Mouse (Mus musculus) cortical plate, adult 2 months (tissue): ENCODE results near the gene Asb5. TPM values are rescaled to one million over a fixed set of nuclear protein-coding genes. Genes with fewer than 3 reads are reported as not detected.
A peak's percentile ranks its signal among the peaks of the same experiment; 100 is the strongest.
"Not testable (repeated sequence)": the region's sequence is repeated elsewhere in the genome, so short reads cannot be mapped to it uniquely, and the experiment has no call there.

Experiments used
- H3K27ac ChIP-seq: fragments of 200-500 bp; 2 replicates; pipeline ENCODE4 v1.5.1; 2012; ENCODE audit warnings: low read length, control low read depth, inconsistent platforms; ENCODE audit not compliant: insufficient read depth
- H3K4me1 ChIP-seq: fragments of 200-500 bp; 2 replicates; pipeline ENCODE4 v1.6.1; 2011; ENCODE audit warnings: low read length; ENCODE audit not compliant: control insufficient read depth, insufficient read depth
- H3K4me3 ChIP-seq: fragments of 200-500 bp; 2 replicates; pipeline ENCODE4 v1.5.1; 2011; ENCODE audit warnings: mild to moderate bottlenecking, low read length, control low read depth; ENCODE audit not compliant: insufficient read depth
- CTCF ChIP-seq: fragments of 200-500 bp; IDR thresholded peaks from 2 replicates; pipeline ENCODE4 v1.5.1; 2011; ENCODE audit warnings: mild to moderate bottlenecking, control low read depth, low read length; ENCODE audit not compliant: insufficient read depth; ENCODE audit errors: extremely low read depth
- POLR2A ChIP-seq: fragments of 200-500 bp; IDR thresholded peaks from 2 replicates; pipeline ENCODE4 v1.6.1; 2011; ENCODE audit warnings: mild to moderate bottlenecking, low read length, control low read depth; ENCODE audit not compliant: insufficient read depth; ENCODE audit errors: extremely low read depth
- polyA plus RNA-seq: library from polyadenylated mRNA; depleted of rRNA; stranded (reverse); fragments of >200 nt; gene quantifications from 2 replicates; pipeline ENCODE4 v1.2.3, GENCODE M21; 2012

Gene Asb5
- polyA plus RNA-seq, 1 experiment, result 2.5 TPM

GRCm38 (mm10) chr8:54507428-54508095 lies 21.8 kb upstream of the Asb5 start:
- TF ChIP-seq POLR2A (no peak), CTCF (peak; percentile 73; the same call in 1 of the 2 replicates)
- H3K4me3 ChIP-seq, result no peak overlapping the region
- H3K4me1 ChIP-seq, result no peaks in the 10 kb centered on the region
- H3K27ac ChIP-seq, result no peak overlapping the region

- no peaks in the 10 kb centered on the region for H3K4me1 ChIP-seq
- TF ChIP-seq POLR2A, result no peak
- no peak overlapping the region for H3K4me3 ChIP-seq
- H3K27ac ChIP-seq, result no peak overlapping the region
Measured at GRCm38 (mm10) chr8:54508096-54508456, 21.3 kb upstream of the Asb5 start.

GRCm38 (mm10) chr8:54508814-54509213 lies 20.6 kb upstream of the Asb5 start:
- no peak for TF ChIP-seq CTCF
- no peak for TF ChIP-seq POLR2A
- peak overlapping the region; percentile 26 for H3K4me3 ChIP-seq
- no peaks in the 10 kb centered on the region for H3K4me1 ChIP-seq
- H3K27ac ChIP-seq, result no peak overlapping the region

GRCm38 (mm10) chr8:54509221-54509721 lies 20.1 kb upstream of the Asb5 start:
- TF ChIP-seq POLR2A, result no peak; the same call in 1 of the 2 replicates
- no peak for TF ChIP-seq CTCF
- H3K4me1 ChIP-seq, result no peaks in the 10 kb centered on the region
- peak overlapping the region; percentile 26 for H3K4me3 ChIP-seq
- no peak overlapping the region for H3K27ac ChIP-seq

- TF ChIP-seq CTCF, result no peak
- TF ChIP-seq POLR2A, result no peak
- Histone ChIP-seq H3K27ac (no peak overlapping the region), H3K4me1 (no peaks in the 10 kb centered on the region), H3K4me3 (no peak overlapping the region)
Measured at GRCm38 (mm10) chr8:54511791-54512190, 17.6 kb upstream of the Asb5 start.

GRCm38 (mm10) chr8:54512200-54512599 lies 17.2 kb upstream of the Asb5 start:
- not testable (repeated sequence) for H3K4me1 ChIP-seq, H3K27ac ChIP-seq, H3K4me3 ChIP-seq

- H3K27ac ChIP-seq, result no peak overlapping the region
- no peak overlapping the region for H3K4me3 ChIP-seq
- no peaks in the 10 kb centered on the region for H3K4me1 ChIP-seq
- TF ChIP-seq POLR2A (no peak), CTCF (no peak)
Measured at GRCm38 (mm10) chr8:54518756-54519460, 10.5 kb upstream of the Asb5 start.

GRCm38 (mm10) chr8:54520516-54520915 lies 8.9 kb upstream of the Asb5 start:
- H3K27ac ChIP-seq, result no peak overlapping the region
- H3K4me3 ChIP-seq, result no peak overlapping the region
- H3K4me1 ChIP-seq, result no peaks in the 10 kb centered on the region
- TF ChIP-seq CTCF (no peak), POLR2A (no peak)

GRCm38 (mm10) chr8:54525606-54526005 lies 3.8 kb upstream of the Asb5 start:
- no peak overlapping the region for H3K27ac ChIP-seq
- no peak overlapping the region for H3K4me3 ChIP-seq
- peaks cover 4% of the 10 kb centered on the region; the same call in 1 of the 2 replicates for H3K4me1 ChIP-seq
- TF ChIP-seq POLR2A, result no peak
- no peak for TF ChIP-seq CTCF

GRCm38 (mm10) chr8:54526700-54527099 lies 2.7 kb upstream of the Asb5 start:
- TF ChIP-seq CTCF, result no peak
- TF ChIP-seq POLR2A, result no peak
- Histone ChIP-seq H3K4me1 (peaks cover 4% of the 10 kb centered on the region; the same call in 1 of the 2 replicates), H3K4me3 (no peak overlapping the region), H3K27ac (no peak overlapping the region)
